Mouse (Mus musculus) heart, postnatal 0 days (tissue): ENCODE measurements around the gene Sec22b. TPM values are rescaled to one million over a fixed set of nuclear protein-coding genes. Genes with fewer than 3 reads are reported as not detected.

Source experiments
- ATAC-seq: fragments of 200-750 bp; cut with Nextera tagmentation; 2 replicates; pipeline ENCODE4 v1.8.0; 2017; ENCODE audit warnings: low read depth, moderate number of reproducible peaks, moderate library complexity; ENCODE audit not compliant: insufficient read depth
- DNase-seq: peaks from one replicate; pipeline ENCODE4 v3.0.0-alpha.2; 2016; ENCODE audit warnings: low spot score
- H3K27ac ChIP-seq: fragments of 300-500 bp; sonication (generic); 2 replicates; pipeline ENCODE4 v1.5.1; 2014; ENCODE audit warnings: low read depth, mild to moderate bottlenecking
- H3K27me3 ChIP-seq: fragments of 300-500 bp; sonication (generic); 2 replicates; pipeline ENCODE4 v1.6.1; 2014; ENCODE audit warnings: low read length, mixed read lengths; ENCODE audit not compliant: control insufficient read depth, insufficient read depth
- H3K36me3 ChIP-seq: fragments of 300-500 bp; sonication (generic); replicated peaks from 2 replicates; pipeline ENCODE4 v1.6.1; 2014; ENCODE audit warnings: low read length, mixed read lengths; ENCODE audit not compliant: control insufficient read depth, insufficient read depth
- H3K4me1 ChIP-seq: fragments of 300-500 bp; sonication (generic); 2 replicates; pipeline ENCODE4 v1.6.1; 2014; ENCODE audit warnings: antibody characterized with exemption; ENCODE audit not compliant: control insufficient read depth, insufficient read depth
- H3K4me2 ChIP-seq: fragments of 300-500 bp; sonication (generic); 2 replicates; pipeline ENCODE4 v1.6.1; 2014; ENCODE audit warnings: low read depth, mild to moderate bottlenecking, low read length, moderate library complexity
- H3K4me3 ChIP-seq: fragments of 300-500 bp; sonication (generic); 2 replicates; pipeline ENCODE4 v1.5.1; 2014; ENCODE audit warnings: low read depth, low read length
- H3K9ac ChIP-seq: fragments of 300-500 bp; sonication (generic); replicated peaks from 2 replicates; pipeline ENCODE4 v1.6.1; 2014; ENCODE audit warnings: low read depth, low read length, mixed read lengths
- H3K9me3 ChIP-seq: fragments of 300-500 bp; sonication (generic); replicated peaks from 2 replicates; pipeline ENCODE4 v1.6.1; 2016; ENCODE audit warnings: low read length; ENCODE audit not compliant: control insufficient read depth
- CTCF ChIP-seq: IDR thresholded peaks from 2 replicates; pipeline ENCODE4 v1.5.1; 2016; ENCODE audit warnings: antibody characterized with exemption, control low read depth, low read depth
- EP300 ChIP-seq: IDR thresholded peaks from 2 replicates; pipeline ENCODE4 v1.6.1; 2016; ENCODE audit warnings: antibody characterized with exemption, low read depth
- WGBS: fragments of 180-500 bp; shearing (Covaris S2); extraction: QIAGEN DNeasy Blood & Tissue Kit; methylation state at CpG from one replicate; pipeline ENCODE4 v1.1.7; 2014; 5-methylcytosine and 5-hydroxymethylcytosine counted together
- polyA plus RNA-seq: library from polyadenylated mRNA; unstranded; fragments of >200 nt; fragmentation: Nextera tagmentation; extraction: Ambion mirVana; gene quantifications from 2 replicates; pipeline ENCODE4 v1.2.1, GENCODE M21; 2015
- total RNA-seq: library from RNA; depleted of rRNA; stranded (reverse); fragments of >200 nt; gene quantifications from 2 replicates; pipeline ENCODE4 v1.2.3, GENCODE M21; 2014; ENCODE audit warnings: low replicate concordance; rRNA removed

The Sec22b gene
- total and polyA plus RNA-seq, 2 experiments from 2014 or later: 22.4 to 69.9 TPM

GRCm38 (mm10) chr3:97967627-97968026 is 66.6 kb downstream of the Sec22b start:
- 62% methylated on average over 2 of the region's 2 CpGs for WGBS
- no peak overlapping the region for H3K4me3 ChIP-seq
- ATAC-seq: no peak

GRCm38 (mm10) chr3:97968191-97968590 is 67.2 kb downstream of the Sec22b start:
- no peaks in the 10 kb centered on the region for H3K9me3 ChIP-seq
- H3K4me3 ChIP-seq: no peak overlapping the region
- no peaks in the 10 kb centered on the region for H3K27me3 ChIP-seq
- WGBS: 53% methylated on average over 2 of the region's 2 CpGs
- H3K4me2 ChIP-seq: no peak overlapping the region
- ATAC-seq (no peak), DNase-seq (no peak)
- no peak overlapping the region for H3K9ac ChIP-seq
- H3K4me1 ChIP-seq: 0 out of 2 replicates have a peak, but pooled peaks cover 3% of the 10 kb centered on the region
- H3K36me3 ChIP-seq: no peaks in the 10 kb centered on the region
- no peak overlapping the region for H3K27ac ChIP-seq
- no peak for TF ChIP-seq EP300

More at GRCm38 (mm10) chr3:97967627-97968026, 66.6 kb downstream of the Sec22b start:
- H3K4me1 ChIP-seq: 0 out of 2 replicates have a peak, but pooled peaks cover 3% of the 10 kb centered on the region
- no peaks in the 10 kb centered on the region for H3K27me3 ChIP-seq
- no peaks in the 10 kb centered on the region for H3K36me3 ChIP-seq
- H3K27ac ChIP-seq: no peak overlapping the region
- no peak overlapping the region for H3K4me2 ChIP-seq
- TF ChIP-seq EP300: no peak
- TF ChIP-seq CTCF: no peak
- H3K9ac ChIP-seq: no peak overlapping the region
- H3K9me3 ChIP-seq: no peaks in the 10 kb centered on the region
- DNase-seq: no peak

- ATAC-seq (no peak), DNase-seq (no peak)
- no peaks in the 10 kb centered on the region for H3K36me3 ChIP-seq
- no peak overlapping the region for H3K4me2 ChIP-seq
- H3K9me3 ChIP-seq: no peaks in the 10 kb centered on the region
- H3K4me3 ChIP-seq: no peak overlapping the region
- no peaks in the 10 kb centered on the region for H3K27me3 ChIP-seq
- H3K4me1 ChIP-seq: 0 out of 2 replicates have a peak, but pooled peaks cover 3% of the 10 kb centered on the region
- 61% methylated on average over 1 of the region's 1 CpGs for WGBS
- H3K27ac ChIP-seq: no peak overlapping the region
- TF ChIP-seq CTCF: no peak
- no peak for TF ChIP-seq EP300
- H3K9ac ChIP-seq: no peak overlapping the region
These were observed 68.0 kb downstream of the Sec22b start for GRCm38 (mm10) chr3:97969019-97969418.

GRCm38 (mm10) chr3:97971117-97971516 is 70.1 kb downstream of the Sec22b start:
- no peak overlapping the region for H3K4me3 ChIP-seq
- ATAC-seq: no peak
- 50% methylated on average over 7 of the region's 7 CpGs for WGBS
- H3K4me2 ChIP-seq: no peak overlapping the region
- TF ChIP-seq CTCF (no peak), EP300 (no peak)
- no peaks in the 10 kb centered on the region for H3K36me3 ChIP-seq
- DNase-seq: no peak
- H3K4me1 ChIP-seq: no peaks in the 10 kb centered on the region
- no peak overlapping the region for H3K9ac ChIP-seq
- no peaks in the 10 kb centered on the region for H3K27me3 ChIP-seq
- no peak overlapping the region for H3K27ac ChIP-seq
- no peaks in the 10 kb centered on the region for H3K9me3 ChIP-seq

DNA sequence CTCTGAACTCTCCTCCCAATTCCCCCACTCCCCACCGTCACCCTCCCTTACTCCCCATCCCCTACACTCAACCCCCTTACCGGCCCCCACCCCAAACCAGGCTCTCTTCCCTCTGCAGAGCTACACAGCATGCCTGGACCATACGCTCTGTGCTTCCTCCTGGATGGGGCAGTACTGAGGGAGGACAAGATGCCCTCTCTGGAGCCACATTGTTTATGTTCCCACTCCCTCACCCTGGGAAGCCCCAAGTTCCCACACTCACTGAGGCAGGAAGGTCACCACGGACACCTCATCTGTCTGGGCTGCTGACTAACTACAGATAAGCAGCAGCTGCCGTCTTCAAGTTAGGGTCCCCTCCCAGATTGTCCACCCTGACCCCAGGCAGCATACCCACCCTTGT is 71.2 kb downstream of the Sec22b start:
- DNase-seq: no peak
- Histone ChIP-seq H3K9ac (no peak overlapping the region), H3K36me3 (no peaks in the 10 kb centered on the region), H3K27me3 (no peaks in the 10 kb centered on the region), H3K9me3 (no peaks in the 10 kb centered on the region), H3K4me3 (no peak overlapping the region), H3K27ac (no peak overlapping the region), H3K4me1 (no peaks in the 10 kb centered on the region), H3K4me2 (no peak overlapping the region)
- no peak for ATAC-seq
- no peak for TF ChIP-seq CTCF
- no peak for TF ChIP-seq EP300
- 39% methylated on average over 5 of the region's 5 CpGs for WGBS

DNA sequence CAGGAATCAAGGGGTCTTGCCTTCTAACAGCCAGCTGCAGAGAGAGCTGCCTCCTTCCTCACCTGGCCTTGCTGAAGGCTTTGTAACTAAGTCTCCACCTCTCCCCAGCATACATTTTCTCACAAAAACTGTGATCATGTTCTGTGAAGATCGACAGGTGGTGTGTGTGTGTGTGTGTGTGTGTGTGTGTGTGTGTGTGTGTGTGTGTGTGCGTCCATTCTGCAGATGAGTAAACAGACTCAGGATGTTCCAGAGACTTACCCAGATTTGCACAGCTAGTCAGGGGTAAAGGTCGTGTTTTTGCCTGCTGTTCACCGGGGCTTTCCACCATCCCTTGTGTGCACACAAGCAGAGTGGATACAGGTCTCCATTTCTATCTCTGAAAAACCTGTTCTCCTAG is 71.7 kb downstream of the Sec22b start:
- ATAC-seq (no peak), DNase-seq (no peak)
- no peaks in the 10 kb centered on the region for H3K36me3 ChIP-seq
- no peak for TF ChIP-seq EP300
- no peak for TF ChIP-seq CTCF
- no peak overlapping the region for H3K4me3 ChIP-seq
- no peaks in the 10 kb centered on the region for H3K9me3 ChIP-seq
- no peaks in the 10 kb centered on the region for H3K4me1 ChIP-seq
- H3K4me2 ChIP-seq: no peak overlapping the region
- H3K9ac ChIP-seq: no peak overlapping the region
- H3K27ac ChIP-seq: no peak overlapping the region
- 59% methylated on average over 4 of the region's 4 CpGs for WGBS
- H3K27me3 ChIP-seq: no peaks in the 10 kb centered on the region

Other genes with a start within 250 kb of the Sec22b start
- gene Prkab2, start 243.0 kb upstream of the Sec22b start, total RNA-seq: 12.4 and 17.4 TPM in 2 replicates
- gene Prkab2, start 243.0 kb upstream of the Sec22b start, polyA plus RNA-seq: 9.3 and 10.5 TPM in 2 replicates
- not detected in 2 replicates for gene Gm17651, start 226.5 kb upstream of the Sec22b start, total RNA-seq
- gene Gm17651, start 226.5 kb upstream of the Sec22b start, polyA plus RNA-seq: not detected in 2 replicates
- 415 and 498 TPM in 2 replicates for gene Pde4dip, start 12.5 kb upstream of the Sec22b start, total RNA-seq
- 107 and 126 TPM in 2 replicates for gene Pde4dip, start 12.5 kb upstream of the Sec22b start, polyA plus RNA-seq
- 40.2 and 53.7 TPM in 2 replicates for gene Notch2, start 112.3 kb downstream of the Sec22b start, total RNA-seq
- 5.5 and 6.0 TPM in 2 replicates for gene Notch2, start 112.3 kb downstream of the Sec22b start, polyA plus RNA-seq